Comparison of ENCODE assay signal across 9 mouse cellular contexts in genomic region chr2:76468204-76468603, GRCm38 (mm10).
DNase-seq lines count a peak whose midpoint lies in the region; ATAC-seq and TF ChIP-seq lines count a peak whose summit lies in the region.
"Had no signal": no experiment of that assay in that cellular context is flagged by ENCODE, and none has a peak within 500 bp of the region (broad histone marks: within the 10 kb centered on the region; RNA-seq: fewer than 3 reads in every experiment).

No protein-coding gene starts in this region.

- no peak for TF ChIP-seq POLR2A in myocyte (IDR thresholded peaks at IDR 0.05; ENCODE audit: insufficient read length, low read depth)

- peak overlapping the region; percentile 24 for H3K4me2 ChIP-seq in myocyte (ENCODE audit: low read depth)

- DNase-seq in adrenal gland, adult (ENCODE audit: inconsistent age in 2 of 2, low spot score in 1 of 2) = peak; percentile 49 to 69
- no peak for DNase-seq in adrenal gland, postnatal 4 days (ENCODE audit: low spot score in 2 of 2)
- peak; percentile 47 to 54 for DNase-seq in left cerebral cortex, adult 2 months (ENCODE audit: extremely low spot score in 1 of 2, low spot score in 2 of 2)
- no peak for DNase-seq in left cerebral cortex, postnatal 4 days
- peak; percentile 57 to 63 for DNase-seq in heart, postnatal 10 days
- no peak for DNase-seq in T-cell, adult 2 months (ENCODE audit: low spot score)

- intact Hi-C loops in left cerebral cortex, adult 2 months (cut with DNase I) = no loop called here
- intact Hi-C loops in left cerebral cortex, postnatal 4 days (cut with DNase I) = no loop called here
- intact Hi-C loops in heart, postnatal 10 days (cut with DNase I) = no loop called here

- H3K36me3 ChIP-seq in myocyte (ENCODE audit: control insufficient read depth, insufficient read depth) = no peaks in the 10 kb centered on the region

- TF ChIP-seq CTCF in left cerebral cortex, adult 2 months (IDR thresholded peaks at IDR 0.05) = no peak

- no peak overlapping the region for H3K4me3 ChIP-seq in left cerebral cortex, adult 2 months
- H3K4me3 ChIP-seq in myocyte = no peak overlapping the region

- no peak for ATAC-seq in megakaryocyte progenitor cell, adult 5-6 weeks (replicated peaks; ENCODE audit: poor library complexity)

- no peaks in the 10 kb centered on the region for H3K27me3 ChIP-seq in myocyte (ENCODE audit: control insufficient read depth, insufficient read depth, insufficient read length)

- H3ac ChIP-seq in myocyte (ENCODE audit: control insufficient read depth, insufficient read length) = no peak overlapping the region

- no peaks in the 10 kb centered on the region for H3K79me2 ChIP-seq in myocyte (ENCODE audit: control insufficient read depth, insufficient read depth)

- no peak overlapping the region for H3K27ac ChIP-seq in left cerebral cortex, adult 2 months
- H3K27ac ChIP-seq: liver, embryonic 14.5 days had no signal

TF ChIP-seq in myocyte, 11 proteins besides CTCF, POLR2A, EP300 and RAD21:
- no peak for TF ChIP-seq MYOD1 (IDR thresholded peaks at IDR 0.05; ENCODE audit: control insufficient read depth in 1 of 3, insufficient read length in 2 of 3, low read depth in 2 of 3)
- TF ChIP-seq MYOG (IDR thresholded peaks at IDR 0.05; ENCODE audit: control insufficient read depth in 1 of 3, insufficient read depth in 1 of 3, insufficient read length in 2 of 3, low read depth in 2 of 3) = no peak
- TF ChIP-seq USF1 (IDR thresholded peaks at IDR 0.05; ENCODE audit: low read depth) = no peak
- TF ChIP-seq REST (IDR thresholded peaks at IDR 0.05; ENCODE audit: insufficient read depth, insufficient read length) = no peak
- TF ChIP-seq MAX (IDR thresholded peaks at IDR 0.05; ENCODE audit: low read depth) = no peak
- no peak for TF ChIP-seq TCF3 (IDR thresholded peaks at IDR 0.05; ENCODE audit: insufficient read length, low read depth)
- no peak for TF ChIP-seq SRF (IDR thresholded peaks at IDR 0.05; ENCODE audit: control insufficient read depth, insufficient read length, low read depth)
- TF ChIP-seq TCF12 (IDR thresholded peaks at IDR 0.05; ENCODE audit: insufficient read depth, poor library complexity, severe bottlenecking) = no peak
- no peak for TF ChIP-seq POLR2AphosphoS2 (IDR thresholded peaks at IDR 0.05; ENCODE audit: insufficient read length, low read depth)
- no peak for TF ChIP-seq E2F4 (IDR thresholded peaks at IDR 0.05; ENCODE audit: insufficient read depth)
- no peak for TF ChIP-seq CEBPB (IDR thresholded peaks at IDR 0.05; ENCODE audit: insufficient read depth, poor library complexity, severe bottlenecking)

Comparison
In these comparisons a context has a peak if more than half of its experiments do, and no peak if none do; other contexts are left out.
1. DNase-seq: peak in adrenal gland, adult (2 of 2), left cerebral cortex, adult 2 months (2 of 2) and heart, postnatal 10 days (2 of 2); none in adrenal gland, postnatal 4 days (0 of 2), left cerebral cortex, postnatal 4 days (single experiment) and T-cell, adult 2 months (single experiment).